Mouse (Mus musculus) fat pad, adult 2 months (tissue): ENCODE measurements around the gene Tipin.

Source experiments
- DNase-seq: peaks from one replicate; pipeline ENCODE4 v3.0.0-alpha.2; 2011; ENCODE audit warnings: low read depth, low spot score; ENCODE audit errors: extremely low read depth

The Tipin gene

GRCm38 (mm10) chr9:64343656-64344055 lies 62.3 kb downstream of the Tipin start:
- no peak for DNase-seq

- DNase-seq: no peak
Observed at GRCm38 (mm10) chr9:64345931-64346330, 64.5 kb downstream of the Tipin start.

GRCm38 (mm10) chr9:64347377-64347776 lies 66.0 kb downstream of the Tipin start:
- DNase-seq: no peak

GRCm38 (mm10) chr9:64349490-64349889 lies 68.1 kb downstream of the Tipin start:
- no peak for DNase-seq

GRCm38 (mm10) chr9:64351191-64351590 lies 69.8 kb downstream of the Tipin start:
- no peak for DNase-seq
